ENCODE assay signal across 19 mouse cellular contexts in the genomic region with DNA sequence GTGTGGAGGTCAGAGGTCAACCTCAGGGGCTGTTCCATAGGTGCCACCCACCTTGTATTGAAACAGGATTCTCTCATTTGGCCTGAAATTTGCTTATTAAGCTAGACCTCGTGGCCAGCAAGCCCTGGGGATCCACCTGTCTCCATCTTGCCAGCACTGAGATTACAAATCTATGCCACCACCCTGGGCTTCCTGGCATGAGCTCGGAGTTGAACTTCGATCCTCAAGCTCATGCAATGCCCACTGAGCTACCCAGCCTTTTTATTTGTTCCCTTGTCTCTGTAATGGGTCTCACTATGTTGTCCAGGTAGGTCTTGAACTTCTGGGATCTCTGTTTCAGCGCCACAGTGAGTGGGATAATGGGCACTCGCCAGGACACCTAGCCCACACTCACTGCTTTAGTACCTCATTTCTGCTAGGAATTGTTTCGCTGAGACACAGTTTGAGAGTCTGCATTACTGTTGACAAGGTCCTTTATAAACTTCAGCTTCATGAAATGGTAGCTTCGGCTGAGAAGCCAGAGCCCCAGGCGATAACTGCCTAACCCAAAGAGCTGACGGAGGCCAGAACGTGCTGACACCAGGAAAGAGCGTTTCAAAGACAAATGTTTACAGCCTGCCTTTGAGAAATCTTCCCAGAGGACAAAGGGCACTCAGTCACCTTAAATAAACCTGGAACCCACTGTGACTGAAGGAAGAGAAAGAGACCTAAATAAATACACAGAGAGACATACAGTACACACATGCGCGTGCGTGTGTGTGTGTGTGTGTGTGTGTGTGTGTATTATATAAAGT. TPM values are rescaled to one million over a fixed set of nuclear protein-coding genes. Genes with fewer than 3 reads are reported as not detected.
A peak's percentile ranks its signal among the peaks of the same experiment; 100 is the strongest.
DNase-seq lines count a peak whose midpoint lies in the region; ATAC-seq and TF ChIP-seq lines count a peak whose summit lies in the region.
"Had no signal": no experiment of that assay in that cellular context is flagged by ENCODE, and none has a peak within 500 bp of the region (broad histone marks: within the 10 kb centered on the region; RNA-seq: fewer than 3 reads in every experiment).

No protein-coding gene starts in this region.

- H3K4me2 ChIP-seq in embryonic facial prominence, embryonic 11.5 days (ENCODE audit: low read depth, low read length): no peak overlapping the region
- H3K4me2 ChIP-seq in intestine, embryonic 16.5 days (ENCODE audit: low read depth, low read length): no peak overlapping the region
- no peak overlapping the region for H3K4me2 ChIP-seq in stomach, embryonic 14.5 days (replicated peaks; ENCODE audit: low read depth, low read length)
- H3K4me2 ChIP-seq: forebrain, embryonic 13.5 days; heart, embryonic 13.5 days; lung, embryonic 15.5 days; midbrain, embryonic 15.5 days had no signal

- WGBS in embryonic facial prominence, embryonic 11.5 days: 74% methylated on average over 14 of the region's 14 CpGs
- 71% methylated on average over 14 of the region's 14 CpGs for WGBS in embryonic facial prominence, embryonic 10.5 days
- 48% methylated on average over 14 of the region's 14 CpGs for WGBS in intestine, embryonic 16.5 days
- 40% methylated on average over 14 of the region's 14 CpGs for WGBS in stomach, embryonic 14.5 days

- DNase-seq in embryonic facial prominence, embryonic 11.5 days (ENCODE audit: low spot score): peak; percentile 15
- DNase-seq in embryonic facial prominence, embryonic 10.5 days (ENCODE audit: low spot score): no peak
- no peak for DNase-seq in layer of hippocampus, adult 2 months (ENCODE audit: low spot score in 2 of 2)
- DNase-seq in layer of hippocampus, adult 8-10 months (ENCODE audit: low spot score in 2 of 2): no peak
- no peak for DNase-seq in adrenal gland, postnatal 25 days
- DNase-seq: adrenal gland, postnatal 36 days; embryo, embryonic 11 days; gastrocnemius, postnatal 25 days; heart, postnatal 4 days; right cerebral cortex, adult 18-20 months had no signal

- no peak overlapping the region for H3K9ac ChIP-seq in embryonic facial prominence, embryonic 11.5 days (replicated peaks; ENCODE audit: low read length)
- H3K9ac ChIP-seq in intestine, embryonic 16.5 days (ENCODE audit: low read depth, low read length): no peak overlapping the region
- no peak overlapping the region for H3K9ac ChIP-seq in stomach, embryonic 14.5 days (replicated peaks; ENCODE audit: low read depth, low read length)
- H3K9ac ChIP-seq: forebrain, embryonic 13.5 days; heart, embryonic 13.5 days; lung, embryonic 15.5 days; midbrain, embryonic 15.5 days had no signal

- no peak for ATAC-seq in embryonic facial prominence, embryonic 11.5 days (replicated peaks; ENCODE audit: insufficient number of reproducible peaks, low FRiP score, low TSS enrichment, low read depth)
- ATAC-seq in intestine, embryonic 16.5 days: peak; percentile 93
- 0 out of 2 replicates have a peak, but pooled peaks have one; percentile 28 for ATAC-seq in stomach, embryonic 14.5 days (ENCODE audit: insufficient number of reproducible peaks, insufficient read depth, low FRiP score, low read depth)
- ATAC-seq: forebrain, embryonic 13.5 days; hindbrain, postnatal 0 days; midbrain, embryonic 15.5 days; Patski had no signal

- H3K4me3 ChIP-seq in embryonic facial prominence, embryonic 11.5 days (ENCODE audit: low read depth, low read length): no peak overlapping the region
- no peak overlapping the region for H3K4me3 ChIP-seq in embryonic facial prominence, embryonic 10.5 days
- H3K4me3 ChIP-seq in layer of hippocampus, adult 2 months: no peak overlapping the region
- no peak overlapping the region for H3K4me3 ChIP-seq in intestine, embryonic 16.5 days (ENCODE audit: low read length)
- no peak overlapping the region for H3K4me3 ChIP-seq in stomach, embryonic 14.5 days (ENCODE audit: low read depth, low read length)
- H3K4me3 ChIP-seq: forebrain, embryonic 13.5 days; heart, embryonic 13.5 days; lung, embryonic 15.5 days; midbrain, embryonic 15.5 days had no signal

- no peaks in the 10 kb centered on the region for H3K36me3 ChIP-seq in embryonic facial prominence, embryonic 11.5 days (replicated peaks; ENCODE audit: control insufficient read depth, insufficient read depth, low read depth, low read length)
- H3K36me3 ChIP-seq in embryonic facial prominence, embryonic 10.5 days (replicated peaks): no peaks in the 10 kb centered on the region
- no peaks in the 10 kb centered on the region for H3K36me3 ChIP-seq in intestine, embryonic 16.5 days (ENCODE audit: control insufficient read depth, insufficient read depth, low read length)
- no peaks in the 10 kb centered on the region for H3K36me3 ChIP-seq in stomach, embryonic 14.5 days (ENCODE audit: control insufficient read depth, insufficient read depth, low read length)
- H3K36me3 ChIP-seq: heart, embryonic 13.5 days; lung, embryonic 15.5 days; midbrain, embryonic 15.5 days had no signal

- no peaks in the 10 kb centered on the region for H3K4me1 ChIP-seq in embryonic facial prominence, embryonic 11.5 days (ENCODE audit: control insufficient read depth, insufficient read depth, low read length)
- no peaks in the 10 kb centered on the region for H3K4me1 ChIP-seq in embryonic facial prominence, embryonic 10.5 days
- H3K4me1 ChIP-seq in intestine, embryonic 16.5 days (ENCODE audit: control insufficient read depth, insufficient read depth, low read length): peaks cover 5% of the 10 kb centered on the region; the same call in 1 of the 2 replicates
- H3K4me1 ChIP-seq in stomach, embryonic 14.5 days (ENCODE audit: control insufficient read depth, insufficient read depth, low read length): no peaks in the 10 kb centered on the region
- H3K4me1 ChIP-seq: forebrain, embryonic 13.5 days; lung, embryonic 15.5 days; midbrain, embryonic 15.5 days had no signal

- H3K27ac ChIP-seq in embryonic facial prominence, embryonic 11.5 days (replicated peaks; ENCODE audit: low read depth, low read length): no peak overlapping the region
- H3K27ac ChIP-seq in embryonic facial prominence, embryonic 10.5 days (replicated peaks): no peak overlapping the region
- H3K27ac ChIP-seq in layer of hippocampus, adult 2 months: 0 out of 2 replicates have a peak overlapping the region, but pooled peaks have one; percentile 51
- no peak overlapping the region for H3K27ac ChIP-seq in intestine, embryonic 16.5 days (ENCODE audit: low read length)
- no peak overlapping the region for H3K27ac ChIP-seq in stomach, embryonic 14.5 days (ENCODE audit: low read length)
- H3K27ac ChIP-seq: forebrain, embryonic 13.5 days; heart, embryonic 13.5 days; hindbrain, postnatal 0 days; kidney, postnatal 0 days; lung, embryonic 15.5 days; midbrain, embryonic 15.5 days had no signal

- H3K27me3 ChIP-seq in embryonic facial prominence, embryonic 11.5 days (ENCODE audit: control insufficient read depth, insufficient read depth, low read length): no peaks in the 10 kb centered on the region
- no peaks in the 10 kb centered on the region for H3K27me3 ChIP-seq in embryonic facial prominence, embryonic 10.5 days (replicated peaks; ENCODE audit: low read depth, poor library complexity, severe bottlenecking)
- H3K27me3 ChIP-seq in intestine, embryonic 16.5 days (replicated peaks; ENCODE audit: control insufficient read depth, insufficient read depth, low read length): no peaks in the 10 kb centered on the region
- H3K27me3 ChIP-seq in stomach, embryonic 14.5 days (ENCODE audit: control insufficient read depth, insufficient read depth, low read length): no peaks in the 10 kb centered on the region
- H3K27me3 ChIP-seq: heart, embryonic 13.5 days; lung, embryonic 15.5 days; midbrain, embryonic 15.5 days; Patski had no signal

- H3K9me3 ChIP-seq in embryonic facial prominence, embryonic 11.5 days (replicated peaks; ENCODE audit: control insufficient read depth, low read length): no peaks in the 10 kb centered on the region
- no peaks in the 10 kb centered on the region for H3K9me3 ChIP-seq in embryonic facial prominence, embryonic 10.5 days
- H3K9me3 ChIP-seq in intestine, embryonic 16.5 days (ENCODE audit: control insufficient read depth, low read length): no peaks in the 10 kb centered on the region
- no peaks in the 10 kb centered on the region for H3K9me3 ChIP-seq in stomach, embryonic 14.5 days (ENCODE audit: control insufficient read depth, low read depth, low read length)
- H3K9me3 ChIP-seq: forebrain, embryonic 13.5 days; heart, embryonic 13.5 days; lung, embryonic 15.5 days; midbrain, embryonic 15.5 days had no signal

- no peak for TF ChIP-seq CTCF in layer of hippocampus, adult 2 months (conservative IDR thresholded peaks at IDR 0.05)

RNA-seq across cellular contexts. Expression of gene Foxn2, which starts 50.6 kb away (rescaled TPM):
- 8.0 and 9.3 TPM in 2 replicates for polyA plus RNA-seq in embryonic facial prominence, embryonic 11.5 days (2014; fragmentation: Nextera tagmentation; extraction: Ambion mirVana)
- 16.6 and 17.3 TPM in 2 replicates for polyA plus RNA-seq in embryonic facial prominence, embryonic 10.5 days (2016; fragmentation: Nextera tagmentation; extraction: Ambion mirVana)
- 10 to 100 TPM; 24.7 to 26.3 TPM for total RNA-seq in layer of hippocampus, adult 2 months (2021)
- 10 to 100 TPM; 22.9 to 25.2 (median 24.0) TPM for total RNA-seq in layer of hippocampus, adult 8-10 months (2022)
- 14.6 and 15.4 TPM in 2 replicates for polyA plus RNA-seq in intestine, embryonic 16.5 days (2015; fragmentation: Nextera tagmentation; extraction: Ambion mirVana)
- polyA plus RNA-seq in stomach, embryonic 14.5 days (2014; fragmentation: Nextera tagmentation; extraction: Ambion mirVana): 14.7 and 15.7 TPM in 2 replicates
- total RNA-seq in adrenal gland, postnatal 25 days (2021): 21.6 and 22.7 TPM in 2 replicates
